Mouse (Mus musculus) heart, postnatal 36 days (tissue): ENCODE measurements around the gene Olfr1044. TPM values are rescaled to one million over a fixed set of nuclear protein-coding genes. Genes with fewer than 3 reads are reported as not detected.
"Not testable (repeated sequence)": the region's sequence is repeated elsewhere in the genome, so short reads cannot be mapped to it uniquely, and the experiment has no call there.

Experiments used
- DNase-seq, 2 experiments: peaks; one replicate each; pipeline ENCODE4 v3.0.0; 2021 to 2022
- intact Hi-C: fragments of 180-260 bp; cut with DNase I; formaldehyde crosslinking; loops from one replicate; pipeline ENCODE4 v1.15.1; 2025
- total RNA-seq, 2 experiments: library from RNA; stranded (reverse); gene quantifications; 2 replicates each; pipeline ENCODE4 v1.2.3; 2021

Gene Olfr1044
- not detected for total RNA-seq

DNA sequence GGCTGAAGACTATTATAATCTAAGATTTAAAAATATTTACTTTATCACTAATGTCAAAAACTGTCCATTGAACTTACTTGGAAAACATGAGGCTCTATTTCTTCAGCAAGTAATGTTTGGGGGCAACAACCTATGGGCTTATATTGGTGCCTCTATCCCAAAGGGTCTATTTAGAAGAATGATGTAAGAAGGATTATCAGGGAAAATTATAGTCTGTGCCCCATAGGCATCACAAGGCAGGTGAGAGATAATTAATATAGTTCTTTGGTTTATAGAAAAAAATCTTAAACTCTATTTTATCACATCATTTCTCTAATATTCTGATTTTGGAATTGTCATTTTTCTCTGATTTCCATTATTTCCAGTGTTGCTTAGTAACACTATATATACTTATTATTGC lies at the start of gene Olfr1044:
Gene Olfr1044 (minus strand): TSS at position 101 of the 400 bp plus-strand sequence.
- intact Hi-C loops: no loop called here
- DNase-seq: no peak

DNA sequence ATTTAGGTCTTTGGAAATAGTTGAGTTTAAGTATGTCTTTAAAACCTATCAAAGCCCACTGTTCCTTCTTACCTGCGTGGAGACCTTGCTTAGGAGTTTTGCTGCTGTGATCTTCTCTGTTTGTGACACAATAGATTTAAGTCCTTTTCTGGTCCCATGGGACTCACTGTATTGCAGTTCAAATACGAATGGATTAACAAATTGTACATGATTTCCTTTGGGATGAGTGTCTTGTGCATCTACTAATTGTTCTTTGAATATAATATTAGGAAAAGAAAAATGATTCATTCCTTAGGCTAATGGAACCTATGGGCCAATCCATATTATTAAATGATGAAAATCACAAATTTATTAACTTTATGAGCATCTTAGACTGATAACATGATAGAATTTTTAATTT lies 41.6 kb upstream of the Olfr1044 start, which contains the start of gene Olfr1046:
Gene Olfr1046 (minus strand): TSS at position 101 of the 400 bp plus-strand sequence.
- DNase-seq: no peak
- intact Hi-C loops: no loop called here

DNA sequence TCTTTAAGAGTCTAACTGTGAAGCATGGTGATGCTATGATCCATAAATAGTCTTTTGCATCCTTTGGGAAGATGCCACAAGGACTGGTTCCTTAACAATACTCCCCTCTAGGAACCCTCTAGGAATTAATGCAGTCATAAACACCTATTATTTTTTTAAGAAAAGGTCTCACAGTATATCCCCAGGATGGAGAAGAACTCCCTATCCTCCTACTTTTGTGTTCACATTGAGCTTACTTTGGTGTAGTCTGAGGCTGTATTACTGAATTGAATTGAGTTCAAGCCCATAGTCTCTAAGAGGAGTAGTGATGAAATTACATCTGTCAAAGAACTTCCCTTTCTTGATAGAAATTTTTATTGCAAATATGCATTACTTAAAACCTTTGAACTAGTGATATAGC lies 25.3 kb upstream of the Olfr1044 start, which contains the start of gene Olfr1045:
Gene Olfr1045 (minus strand): TSS at position 101 of the 400 bp plus-strand sequence.
- intact Hi-C loops: no loop called here
- no peak for DNase-seq

DNA sequence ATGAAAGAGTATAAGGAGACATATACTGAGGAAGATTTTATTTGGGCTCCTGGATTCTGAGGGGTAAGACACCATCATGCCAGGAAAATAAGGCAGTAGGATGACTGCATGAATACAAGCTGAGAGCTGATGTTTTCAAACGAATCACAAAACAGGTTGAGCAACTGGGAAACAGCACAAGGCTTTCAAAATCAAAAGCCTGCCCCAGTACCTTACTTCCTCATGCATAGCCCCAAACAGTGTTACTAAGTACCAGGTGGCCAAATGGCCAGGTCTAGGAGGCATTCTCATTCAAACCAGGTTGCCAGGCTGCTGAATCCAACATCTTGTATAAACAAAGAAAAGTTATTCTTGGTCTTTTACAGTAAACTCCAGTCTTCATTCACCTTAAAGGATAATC lies 18.2 kb upstream of the Olfr1044 start:
- DNase-seq: no peak
- intact Hi-C loops: no loop called here

DNA sequence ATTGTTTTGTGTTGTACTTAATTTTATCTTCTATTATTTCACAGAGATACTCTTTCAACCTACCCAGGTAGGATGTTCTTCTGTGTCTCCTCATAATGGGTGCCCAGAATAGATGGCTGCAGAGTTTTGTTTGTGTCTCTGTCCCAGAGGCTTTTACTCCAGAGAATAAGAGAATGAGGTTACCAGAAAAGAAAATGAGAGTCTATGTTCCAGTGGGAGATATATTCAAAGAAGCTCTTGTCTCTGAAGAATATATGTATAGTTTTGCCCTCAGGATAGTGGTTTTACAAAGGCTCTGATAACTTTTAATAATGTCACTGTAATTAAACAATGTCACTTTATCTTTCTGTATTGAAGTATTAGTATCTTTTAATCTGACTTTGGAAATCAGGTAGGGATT lies 8.0 kb upstream of the Olfr1044 start, which contains the start of gene Olfr52:
Gene Olfr52 (minus strand): TSS at position 101 of the 400 bp plus-strand sequence.
- DNase-seq: no peak
- intact Hi-C loops: no loop called here

DNA sequence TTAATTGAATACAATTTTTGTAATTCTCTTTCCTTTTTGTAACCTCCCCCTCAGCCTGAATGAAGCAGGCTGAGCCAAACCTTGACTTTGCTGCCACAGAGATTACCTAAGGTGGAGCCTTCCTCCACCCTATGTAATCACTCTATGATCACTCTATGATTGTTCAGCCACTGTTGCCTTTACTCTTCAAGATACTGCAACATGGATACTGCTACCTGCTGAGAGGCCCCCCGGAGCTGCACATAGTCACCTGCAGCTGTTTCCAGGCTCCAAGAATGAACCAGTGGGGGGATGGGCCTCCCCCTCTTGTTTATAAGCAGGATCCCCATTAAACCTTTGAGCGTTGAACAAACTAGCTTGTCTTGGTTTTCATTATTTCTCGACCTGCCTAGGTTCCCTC lies 2.3 kb upstream of the Olfr1044 start:
- intact Hi-C loops: no loop called here
- DNase-seq: no peak

DNA sequence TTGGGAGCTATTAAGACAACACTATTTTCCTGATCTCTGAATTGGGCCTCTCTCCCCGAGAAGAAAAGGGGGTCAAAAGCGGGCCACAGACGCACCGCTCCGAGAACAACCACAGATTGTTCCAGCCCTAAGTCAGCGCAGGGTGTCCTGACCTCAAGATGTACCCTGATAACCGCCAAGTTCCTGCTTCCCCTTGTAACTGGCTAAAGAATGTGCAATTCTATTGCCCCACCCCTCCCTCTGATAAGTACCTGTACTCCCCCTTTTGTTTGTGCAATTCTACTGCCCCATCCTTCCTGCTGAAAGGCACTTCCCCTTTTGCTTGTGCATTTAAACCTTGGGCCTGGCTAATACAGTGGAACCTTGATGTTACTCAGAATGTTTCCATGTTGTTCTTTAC lies 2.2 kb downstream of the Olfr1044 start:
- intact Hi-C loops, DNase-seq: not testable (repeated sequence)

DNA sequence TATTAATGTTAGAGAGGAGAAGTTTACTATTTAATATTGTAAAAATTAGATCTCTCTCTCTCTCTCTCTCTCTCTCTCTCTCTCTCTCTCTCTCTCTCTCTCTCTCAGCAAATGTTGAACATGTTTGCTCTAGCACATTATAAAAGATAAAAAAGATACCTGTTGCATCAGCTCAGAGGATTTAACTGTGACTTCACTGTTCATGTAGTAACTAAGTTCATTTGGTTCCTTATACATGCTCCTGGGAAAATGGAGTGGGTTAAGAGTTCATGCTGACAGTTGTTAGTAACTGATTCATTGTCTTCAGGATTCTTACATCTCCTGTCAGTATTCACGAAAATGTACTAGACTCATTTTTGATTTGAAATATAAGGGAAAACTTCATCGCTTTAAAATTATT lies 10.2 kb downstream of the Olfr1044 start, which contains the start of gene Olfr1043:
Gene Olfr1043 (minus strand): TSS at position 101 of the 400 bp plus-strand sequence.
- intact Hi-C loops: no loop called here
- DNase-seq: no peak

DNA sequence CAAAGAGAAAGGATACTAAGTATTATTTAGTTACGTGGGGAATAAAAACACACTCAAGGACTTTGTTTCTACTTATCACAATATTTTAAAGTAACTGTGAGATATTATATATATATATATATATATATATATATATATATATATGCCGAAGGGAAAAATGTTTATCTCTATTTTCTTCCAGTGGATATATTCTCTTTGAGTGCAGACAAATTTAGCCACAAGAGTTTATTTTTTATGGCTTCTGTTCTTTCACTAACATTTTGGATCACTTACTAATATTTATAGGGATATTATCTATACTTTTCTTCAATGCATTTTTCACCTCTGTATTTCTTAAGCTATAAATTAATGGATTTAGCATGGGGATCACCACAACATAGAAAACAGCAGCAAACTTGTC lies 15.9 kb downstream of the Olfr1044 start, which contains the start of gene Olfr1042:
Gene Olfr1042 (minus strand): TSS at position 101 of the 400 bp plus-strand sequence.
- DNase-seq: no peak
- intact Hi-C loops: no loop called here

DNA sequence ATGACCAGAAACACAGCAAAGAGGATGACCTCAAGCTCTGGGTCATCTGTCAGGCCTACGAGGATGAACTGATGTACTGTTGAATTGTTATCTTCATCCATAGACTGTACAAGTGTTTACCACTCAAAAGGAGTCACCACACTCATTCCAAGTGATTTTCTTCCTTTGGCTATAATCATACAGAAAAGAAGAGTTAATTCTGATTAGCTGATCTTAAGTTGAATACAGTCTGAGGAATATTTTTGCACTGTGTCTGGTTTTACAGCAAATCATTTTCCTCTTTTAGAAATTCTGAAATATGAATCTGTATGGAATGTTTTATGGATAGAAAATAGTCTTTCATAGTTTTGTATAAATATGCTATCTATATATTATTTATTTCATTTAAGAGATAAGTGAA lies 31.0 kb downstream of the Olfr1044 start, which contains the start of gene Olfr1040:
Gene Olfr1040 (minus strand): TSS at position 101 of the 400 bp plus-strand sequence.
- DNase-seq: no peak
- intact Hi-C loops: no loop called here

DNA sequence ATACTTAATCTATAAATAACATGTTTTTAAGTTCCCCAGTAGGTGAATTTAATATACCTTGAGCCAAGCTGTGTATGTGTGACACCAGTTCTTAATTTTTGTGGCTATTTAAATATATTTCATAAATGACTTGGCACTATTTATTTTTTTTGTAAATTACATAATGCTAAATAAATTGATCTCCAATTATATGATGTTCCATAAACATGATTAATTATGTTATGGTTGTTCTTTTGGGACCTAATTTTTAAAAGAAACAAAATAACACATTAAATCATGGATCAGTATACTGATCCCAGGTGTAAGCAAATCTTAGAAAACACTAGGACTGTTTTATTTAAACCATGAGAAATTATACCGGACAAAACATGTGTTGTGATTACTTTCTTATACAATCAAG lies 41.8 kb downstream of the Olfr1044 start, which contains the start of gene Olfr1039:
Gene Olfr1039 (minus strand): TSS at position 101 of the 400 bp plus-strand sequence.
- DNase-seq: no peak
- intact Hi-C loops: no loop called here

Other genes starting within 250 kb of the Olfr1044 start
- not detected for gene Olfr1028, start 227.4 kb downstream of the Olfr1044 start, total RNA-seq
- gene Olfr1029, start 203.9 kb downstream of the Olfr1044 start, total RNA-seq: not detected
- not detected for gene Olfr1030, start 198.5 kb downstream of the Olfr1044 start, total RNA-seq
- gene Olfr1031, start 187.5 kb downstream of the Olfr1044 start, total RNA-seq: not detected
- not detected for gene Olfr1032, start 172.3 kb downstream of the Olfr1044 start, total RNA-seq
- 1 to 10 TPM; 1.6 to 7.4 TPM for gene Olfr1033, start 157.2 kb downstream of the Olfr1044 start, total RNA-seq
- under 1 TPM; 0.08 to 0.11 TPM for gene Olfr1034, start 132.0 kb downstream of the Olfr1044 start, total RNA-seq
- not detected for gene Olfr1036, start 103.8 kb downstream of the Olfr1044 start, total RNA-seq
- not detected for gene Olfr1037, start 90.4 kb downstream of the Olfr1044 start, total RNA-seq
- not detected for gene Olfr1039, start 41.9 kb downstream of the Olfr1044 start, total RNA-seq
- gene Olfr1040, start 31.1 kb downstream of the Olfr1044 start, total RNA-seq: not detected
- gene Olfr1042, start 16.0 kb downstream of the Olfr1044 start, total RNA-seq: not detected
- gene Olfr1043, start 10.3 kb downstream of the Olfr1044 start, total RNA-seq: not detected
- gene Olfr52, start 7.9 kb upstream of the Olfr1044 start, total RNA-seq: not detected
- not detected for gene Olfr1045, start 25.2 kb upstream of the Olfr1044 start, total RNA-seq
- not detected for gene Olfr1046, start 41.5 kb upstream of the Olfr1044 start, total RNA-seq
- not detected for gene Olfr1047, start 53.6 kb upstream of the Olfr1044 start, total RNA-seq
- not detected for gene Olfr1048, start 62.5 kb upstream of the Olfr1044 start, total RNA-seq
- gene Olfr1049, start 80.5 kb upstream of the Olfr1044 start, total RNA-seq: not detected
- gene Olfr1051, start 101.3 kb upstream of the Olfr1044 start, total RNA-seq: not detected
- not detected for gene Olfr1052, start 114.6 kb upstream of the Olfr1044 start, total RNA-seq
- gene Olfr1053, start 137.5 kb upstream of the Olfr1044 start, total RNA-seq: not detected
- gene Olfr1054, start 157.6 kb upstream of the Olfr1044 start, total RNA-seq: not detected
- gene Olfr1055, start 172.5 kb upstream of the Olfr1044 start, total RNA-seq: not detected
- not detected for gene Olfr1056, start 184.6 kb upstream of the Olfr1044 start, total RNA-seq
- gene Olfr1057, start 200.6 kb upstream of the Olfr1044 start, total RNA-seq: not detected
- not detected for gene Olfr1058, start 210.7 kb upstream of the Olfr1044 start, total RNA-seq
- not detected for gene Olfr1061, start 236.2 kb upstream of the Olfr1044 start, total RNA-seq
- gene Olfr1062, start 248.9 kb upstream of the Olfr1044 start, total RNA-seq: not detected